Mouse (Mus musculus) adrenal gland, postnatal 10 days (tissue): ENCODE results near the gene Dnaic1. TPM values are rescaled to one million over a fixed set of nuclear protein-coding genes. Genes with fewer than 3 reads are reported as not detected.

Experiments used
- total RNA-seq, 2 experiments: library from RNA; stranded (reverse); gene quantifications; 2 replicates each; pipeline ENCODE4 v1.2.3; 2021

The Dnaic1 gene
- total RNA-seq, 2 experiments from 2014 or later, result 3.3 to 3.5 TPM

Other genes starting within 250 kb of the Dnaic1 start
- 10 to 100 TPM; 40.7 to 50.5 TPM for gene Ubap1, start 220.8 kb upstream of the Dnaic1 start, total RNA-seq
- 1 to 10 TPM; 2.8 to 4.5 TPM for gene Kif24, start 104.9 kb upstream of the Dnaic1 start, total RNA-seq
- 10 to 100 TPM; 30.2 to 30.9 TPM for gene Nudt2, start 104.6 kb upstream of the Dnaic1 start, total RNA-seq
- gene AI464131, start 66.7 kb upstream of the Dnaic1 start, total RNA-seq, result 10 to 100 TPM; 13.3 to 17.4 TPM
- under 1 TPM in 1 of 2 experiments, not detected in 1; 0.45 TPM for gene 1110017D15Rik, start 52.4 kb upstream of the Dnaic1 start, total RNA-seq
- 10 to 100 TPM; 18.8 to 23.5 TPM for gene Fam219a, start 237 bp upstream of the Dnaic1 start, total RNA-seq
- 10 to 100 TPM; 10.3 to 10.5 TPM for gene Enho, start 70.5 kb downstream of the Dnaic1 start, total RNA-seq
- gene Cntfr, start 127.3 kb downstream of the Dnaic1 start, total RNA-seq, result 10 to 100 TPM; 53.0 to 67.0 TPM
- 10 to 100 TPM; 61.0 to 68.2 TPM for gene Il11ra1, start 130.2 kb downstream of the Dnaic1 start, total RNA-seq
- 10 to 100 TPM; 36.2 to 39.0 TPM for gene Rpp25l, start 143.8 kb downstream of the Dnaic1 start, total RNA-seq
- gene Dctn3, start 153.4 kb downstream of the Dnaic1 start, total RNA-seq, result 100 to 1,000 TPM; 100 to 104 TPM
- not detected for gene Arid3c, start 161.4 kb downstream of the Dnaic1 start, total RNA-seq
- gene Galt, start 185.5 kb downstream of the Dnaic1 start, total RNA-seq, result 10 to 100 TPM; 42.3 to 49.2 TPM
- 10 to 100 TPM; 65.8 to 68.8 TPM for gene Sigmar1, start 186.4 kb downstream of the Dnaic1 start, total RNA-seq
- gene Ccl27a, start 204.5 kb downstream of the Dnaic1 start, total RNA-seq, result 10 to 100 TPM; 31.0 to 44.5 TPM